Mouse (Mus musculus) MEL (cell line): Measurements from ENCODE around the gene Tmprss6. TPM values are rescaled to one million over a fixed set of nuclear protein-coding genes. Genes with fewer than 3 reads are reported as not detected.
A peak's percentile ranks its signal among the peaks of the same experiment; 100 is the strongest.

Experiments used
- DNase-seq: peaks from one replicate; pipeline ENCODE4 v3.0.0; 2011; ENCODE audit warnings: low read depth, low spot score
- H3K27ac ChIP-seq: 2 replicates; pipeline ENCODE4 v1.5.1; 2012; ENCODE audit warnings: low read depth, mild to moderate bottlenecking, control low read depth, low read length, moderate library complexity; ENCODE audit not compliant: control insufficient read depth
- H3K27me3 ChIP-seq, 2 experiments: fragments of 150-350 bp in 1 of 2; sonication (generic) in 1 of 2; 2 replicates each; pipeline ENCODE4 v1.6.1; 2012; ENCODE audit warnings: low read length in 2 of 2, mild to moderate bottlenecking in 2 of 2, improper control_type of control experiment in 1 of 2, moderate library complexity in 1 of 2; ENCODE audit not compliant: insufficient read depth in 2 of 2, control insufficient read depth in 1 of 2
- H3K36me3 ChIP-seq, 2 experiments: 2 replicates each; pipeline ENCODE4 v1.6.1; 2012 to 2014; ENCODE audit warnings: low read length in 2 of 2, improper control_type of control experiment in 1 of 2, inconsistent platforms in 1 of 2, mild to moderate bottlenecking in 1 of 2; ENCODE audit not compliant: insufficient read depth in 2 of 2, control insufficient read depth in 1 of 2
- H3K4me1 ChIP-seq, 2 experiments: fragments of 150-350 bp in 1 of 2; sonication (generic) in 1 of 2; 2 replicates each; pipeline ENCODE4 v1.6.1; 2012; ENCODE audit warnings: low read length in 2 of 2, improper control_type of control experiment in 1 of 2, mild to moderate bottlenecking in 1 of 2; ENCODE audit not compliant: insufficient read depth in 2 of 2, control insufficient read depth in 1 of 2
- H3K4me3 ChIP-seq, 2 experiments: fragments of 150-350 bp in 1 of 2; sonication (generic) in 1 of 2; 2 replicates each; pipeline ENCODE4 v1.5.1; 2012; ENCODE audit warnings: low read depth in 2 of 2, low read length in 2 of 2, mild to moderate bottlenecking in 2 of 2, moderate library complexity in 2 of 2, control low read depth in 1 of 2, improper control_type of control experiment in 1 of 2; ENCODE audit not compliant: control insufficient read depth in 1 of 2, insufficient read depth in 1 of 2
- H3K79me2 ChIP-seq: 2 replicates; pipeline ENCODE4 v1.6.1; 2012; ENCODE audit warnings: mild to moderate bottlenecking, low read length, moderate library complexity; ENCODE audit not compliant: control insufficient read depth, poor library complexity, insufficient read depth
- H3K9ac ChIP-seq: 2 replicates; pipeline ENCODE4 v1.6.1; 2012; ENCODE audit warnings: low read depth, mild to moderate bottlenecking, control low read depth, low read length, moderate library complexity; ENCODE audit not compliant: control insufficient read depth, poor library complexity, severe bottlenecking
- H3K9me3 ChIP-seq: fragments of 150-350 bp; sonication (generic); replicated peaks from 2 replicates; pipeline ENCODE4 v1.6.1; 2012; ENCODE audit warnings: mild to moderate bottlenecking, low read length, improper control_type of control experiment, moderate library complexity; ENCODE audit not compliant: insufficient read depth
- BHLHE40 ChIP-seq: IDR thresholded peaks from 2 replicates; pipeline ENCODE4 v1.6.1; 2012; ENCODE audit warnings: low read depth, mild to moderate bottlenecking, inconsistent platforms, low read length, improper control_type of control experiment, borderline replicate concordance
- CTCF ChIP-seq, 3 experiments: IDR thresholded peaks in 2 of 3; conservative IDR thresholded peaks in 1 of 3; 2 replicates each; pipeline ENCODE4 v1.5.1; 2011 to 2012; ENCODE audit warnings: low read length in 3 of 3, low read depth in 2 of 3, mild to moderate bottlenecking in 2 of 3, improper control_type of control experiment in 1 of 3, inconsistent platforms in 1 of 3, mixed read lengths in 1 of 3, moderate library complexity in 1 of 3; ENCODE audit not compliant: control insufficient read depth in 1 of 3, insufficient read depth in 1 of 3, poor library complexity in 1 of 3, severe bottlenecking in 1 of 3
- E2F4 ChIP-seq: IDR thresholded peaks from 2 replicates; pipeline ENCODE4 v1.6.1; 2011; ENCODE audit warnings: low read depth, low read length, improper control_type of control experiment, borderline replicate concordance
- EP300 ChIP-seq, 2 experiments: IDR thresholded peaks; 2 replicates each; pipeline ENCODE4 v1.6.1; 2011; ENCODE audit warnings: improper control_type of control experiment in 2 of 2, low read length in 2 of 2, low read depth in 1 of 2, mild to moderate bottlenecking in 1 of 2
- ETS1 ChIP-seq: IDR thresholded peaks from 2 replicates; pipeline ENCODE4 v1.6.1; 2012; ENCODE audit warnings: low read depth, mild to moderate bottlenecking, inconsistent platforms, low read length, improper control_type of control experiment, moderate library complexity
- GABPA ChIP-seq: IDR thresholded peaks from 2 replicates; pipeline ENCODE4 v1.6.1; 2012; ENCODE audit warnings: low read depth, mild to moderate bottlenecking, inconsistent platforms, low read length, improper control_type of control experiment, moderate library complexity
- MAFK ChIP-seq: IDR thresholded peaks from 2 replicates; pipeline ENCODE4 v1.6.1; 2011; ENCODE audit warnings: low read depth, mild to moderate bottlenecking, low read length, improper control_type of control experiment, borderline replicate concordance
- MXI1 ChIP-seq: IDR thresholded peaks from 2 replicates; pipeline ENCODE4 v1.6.1; 2011; ENCODE audit warnings: mild to moderate bottlenecking, low read depth, low read length, improper control_type of control experiment
- NRF1 ChIP-seq: IDR thresholded peaks from 2 replicates; pipeline ENCODE4 v1.6.1; 2014; ENCODE audit warnings: low read depth, mild to moderate bottlenecking, inconsistent platforms, low read length, improper control_type of control experiment, moderate library complexity; ENCODE audit not compliant: poor library complexity, insufficient read depth, severe bottlenecking
- POLR2AphosphoS2 ChIP-seq: IDR thresholded peaks from 2 replicates; pipeline ENCODE4 v1.6.1; 2011; ENCODE audit warnings: low read length, improper control_type of control experiment
- RAD21 ChIP-seq: IDR thresholded peaks from 2 replicates; pipeline ENCODE4 v1.6.1; 2011; ENCODE audit warnings: mild to moderate bottlenecking, low read depth, low read length, improper control_type of control experiment
- SMC3 ChIP-seq: IDR thresholded peaks from 2 replicates; pipeline ENCODE4 v1.6.1; 2011; ENCODE audit warnings: low read depth, low read length, improper control_type of control experiment
- TCF12 ChIP-seq: IDR thresholded peaks from 2 replicates; pipeline ENCODE4 v1.6.1; 2014; ENCODE audit warnings: low read depth, mild to moderate bottlenecking, inconsistent platforms, low read length, improper control_type of control experiment, moderate library complexity
- USF1 ChIP-seq: IDR thresholded peaks from 2 replicates; pipeline ENCODE4 v1.6.1; 2014; ENCODE audit warnings: low read depth, mild to moderate bottlenecking, inconsistent platforms, low read length, improper control_type of control experiment, moderate library complexity
- ZC3H11A ChIP-seq: IDR thresholded peaks from 2 replicates; pipeline ENCODE4 v1.6.1; 2012; ENCODE audit warnings: low read depth, mild to moderate bottlenecking, inconsistent platforms, low read length, improper control_type of control experiment
- polyA plus RNA-seq, 2 experiments: library from polyadenylated mRNA; stranded (reverse) in 1 of 2; unstranded in 1 of 2; fragments of >175 nt in 1 of 2; fragments of >200 nt in 1 of 2; gene quantifications; 2 replicates each; pipeline versions ENCODE4 v1.2.1 to v1.2.4; 2012; ENCODE audit warnings: low replicate concordance in 2 of 2, low read depth in 1 of 2; ENCODE audit not compliant: insufficient read length in 2 of 2, insufficient read depth in 1 of 2, missing spikeins in 1 of 2
- total RNA-seq: library from RNA; depleted of rRNA; stranded (reverse); fragments of 300-350 nt; gene quantifications from 2 replicates; pipeline ENCODE4 v1.2.3, GENCODE M21; 2012

The Tmprss6 gene
- total and polyA plus RNA-seq, 3 experiments, result 0.11 to 0.12 TPM; not detected in 1

DNA sequence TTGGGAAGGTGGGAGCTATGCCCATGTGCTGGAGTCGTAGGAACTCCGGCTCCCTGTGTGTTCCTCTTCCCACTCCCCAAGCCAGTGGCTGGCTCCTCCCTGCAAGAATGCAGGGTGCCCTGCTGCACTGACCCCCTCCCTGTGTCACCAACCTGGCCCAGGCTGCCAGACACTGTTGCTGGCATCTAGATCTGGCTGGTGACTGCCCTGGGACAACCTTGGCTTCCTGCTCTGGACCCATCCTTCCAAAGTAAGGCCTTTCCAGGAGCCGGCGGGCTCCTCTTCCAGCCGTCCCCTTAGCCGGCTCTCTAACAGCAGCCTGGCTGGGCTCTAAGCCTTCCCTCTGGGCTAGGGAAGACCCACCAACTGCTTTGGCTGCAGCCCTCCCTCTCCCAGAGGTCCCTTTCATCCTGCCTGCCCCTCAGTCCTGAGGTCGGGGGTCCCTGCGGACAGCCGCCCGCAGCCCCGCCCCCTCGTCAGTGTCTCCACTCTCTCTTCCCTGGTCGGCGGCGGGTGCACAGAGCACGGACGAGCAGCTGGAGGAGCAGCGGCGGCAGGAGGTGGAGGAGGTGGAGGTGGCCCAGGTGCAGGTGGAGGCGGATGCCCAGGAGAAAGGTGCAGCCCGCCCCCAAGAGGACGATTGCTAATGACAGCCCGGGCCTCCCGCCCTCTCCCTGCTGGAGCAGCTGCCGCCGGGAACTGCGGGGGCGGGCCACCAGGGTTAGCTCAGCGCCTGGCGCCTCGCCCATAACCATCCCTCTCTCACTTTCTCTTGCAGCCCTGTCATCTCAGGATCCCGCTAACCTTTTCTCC, 31.8 kb downstream of the Tmprss6 start:
- H3K27me3 ChIP-seq, result no peaks in the 10 kb centered on the region
- no peak for TF ChIP-seq TCF12
- TF ChIP-seq MXI1, result 0 out of 2 replicates have a peak, but pooled peaks have one; percentile 28
- TF ChIP-seq BHLHE40, result no peak
- peak; percentile 74 for TF ChIP-seq ETS1
- TF ChIP-seq EP300 (IDR thresholded peaks at IDR 0.05; ENCODE audit: low read depth in 1 of 2, low read length in 2 of 2), result no peak; a peak in 1 of 4 replicates
- no peak for TF ChIP-seq MAFK
- TF ChIP-seq ZC3H11A, result no peak
- peak in 1 of 3 experiments; percentile 44; a peak in 2 of 6 replicates for TF ChIP-seq CTCF (IDR thresholded peaks at IDR 0.05 in 2 of 3, conservative IDR thresholded peaks at IDR 0.05 in 1 of 3; ENCODE audit: control insufficient read depth in 1 of 3, insufficient read depth in 1 of 3, low read depth in 2 of 3, low read length in 3 of 3, poor library complexity in 1 of 3, severe bottlenecking in 1 of 3)
- TF ChIP-seq NRF1, result no peak
- peaks cover 0 to 7% of the 10 kb centered on the region in 2 experiments; a peak in 2 of 4 replicates for H3K36me3 ChIP-seq
- peak; percentile 82 for DNase-seq
- H3K4me1 ChIP-seq, result peaks cover 13 to 21% of the 10 kb centered on the region in 2 experiments
- no peak overlapping the region; the same call in 1 of the 2 replicates for H3K27ac ChIP-seq
- peak overlapping the region; percentile 33 for H3K9ac ChIP-seq
- H3K79me2 ChIP-seq, result no peaks in the 10 kb centered on the region
- peak overlapping the region; percentile 41 to 48; a peak in 3 of 4 replicates for H3K4me3 ChIP-seq
- no peaks in the 10 kb centered on the region for H3K9me3 ChIP-seq

DNA sequence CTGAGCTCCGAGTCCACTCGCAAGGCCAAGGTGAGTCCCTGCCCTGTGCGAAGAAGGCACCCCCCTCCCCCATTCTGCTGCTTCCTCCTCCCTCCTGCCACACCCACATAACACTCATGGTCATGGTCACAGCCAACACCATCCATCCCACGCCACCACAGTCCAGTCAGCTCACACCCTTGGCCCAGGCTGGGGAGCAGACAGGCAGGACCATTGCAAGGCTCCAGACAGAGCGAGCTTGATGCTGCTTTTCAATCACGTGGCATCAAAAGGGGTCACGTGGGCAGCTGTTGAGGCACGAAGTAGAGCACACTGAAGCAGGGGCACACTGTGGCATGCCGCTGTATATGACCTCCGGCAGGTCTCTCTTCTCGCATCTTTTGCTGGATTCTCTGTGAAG, 32.8 kb downstream of the Tmprss6 start:
- H3K36me3 ChIP-seq, result peaks cover 0 to 7% of the 10 kb centered on the region in 2 experiments; a peak in 2 of 4 replicates
- peaks cover 13 to 21% of the 10 kb centered on the region in 2 experiments for H3K4me1 ChIP-seq
- no peak overlapping the region for H3K9ac ChIP-seq
- H3K79me2 ChIP-seq, result no peaks in the 10 kb centered on the region
- no peak overlapping the region for H3K4me3 ChIP-seq
- 0 out of 2 replicates have a peak, but pooled peaks have one; percentile 21 for TF ChIP-seq USF1
- no peak for TF ChIP-seq E2F4
- no peaks in the 10 kb centered on the region for H3K9me3 ChIP-seq
- DNase-seq, result no peak
- H3K27ac ChIP-seq, result no peak overlapping the region
- H3K27me3 ChIP-seq, result no peaks in the 10 kb centered on the region

DNA sequence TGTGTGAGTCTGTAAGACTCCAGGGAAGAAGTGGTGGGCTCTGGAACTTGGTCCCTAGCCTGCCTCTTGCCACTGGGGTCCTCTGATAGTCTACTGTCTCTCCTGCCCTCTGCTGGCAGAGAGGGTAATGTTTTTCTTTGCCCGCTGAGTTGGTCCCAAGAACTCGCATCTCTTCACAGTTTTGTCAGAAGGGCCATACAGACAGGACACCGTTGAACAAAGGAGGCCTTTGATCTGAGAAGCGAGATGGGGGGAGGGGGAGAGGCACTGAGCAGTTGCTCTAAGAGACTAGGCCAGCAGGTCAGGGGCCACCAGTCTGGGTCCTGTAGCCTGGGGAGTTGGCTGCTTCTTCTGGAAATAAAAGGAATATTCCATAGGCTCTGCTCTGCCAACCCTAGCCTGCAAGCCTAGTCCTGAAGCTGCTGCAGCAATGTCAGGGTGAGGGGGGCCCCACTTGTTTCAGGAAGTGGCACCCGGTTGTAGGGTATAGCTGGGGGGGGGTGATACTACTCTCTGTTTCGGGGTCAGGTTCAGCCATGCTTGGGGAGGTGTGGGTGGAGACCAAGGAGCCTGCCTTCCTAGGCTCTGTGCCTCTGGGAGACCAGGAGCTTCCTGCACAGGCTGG, 33.4 kb downstream of the Tmprss6 start:
- Histone ChIP-seq H3K36me3 (peaks cover 0 to 7% of the 10 kb centered on the region in 2 experiments; a peak in 2 of 4 replicates), H3K9ac (no peak overlapping the region), H3K79me2 (no peaks in the 10 kb centered on the region), H3K9me3 (no peaks in the 10 kb centered on the region), H3K27ac (no peak overlapping the region), H3K4me3 (no peak overlapping the region), H3K4me1 (peaks cover 13 to 21% of the 10 kb centered on the region in 2 experiments), H3K27me3 (no peaks in the 10 kb centered on the region)
- peak; percentile 54 for DNase-seq
- TF ChIP-seq CTCF (IDR thresholded peaks at IDR 0.05 in 2 of 3, conservative IDR thresholded peaks at IDR 0.05 in 1 of 3; ENCODE audit: control insufficient read depth in 1 of 3, insufficient read depth in 1 of 3, low read depth in 2 of 3, low read length in 3 of 3, poor library complexity in 1 of 3, severe bottlenecking in 1 of 3) (peak; percentile 56 to 69 (median 66)), SMC3 (peak; percentile 65), RAD21 (peak; percentile 46), POLR2AphosphoS2 (no peak), GABPA (no peak)
